Mouse (Mus musculus): ENCODE measurements around the gene Nktr.

Nktr gene

GRCm38 (mm10) chr9:121718792-121719318, at the start of gene Nktr:
TSS of gene Nktr (plus strand) at chr9:121719169.
- DNase-seq (ENCODE audit: inconsistent ontology term) = peak; percentile 99

- DNase-seq (ENCODE audit: inconsistent ontology term) = peak; percentile 68
Observed at GRCm38 (mm10) chr9:121669348-121669791, 49.6 kb upstream of the Nktr start.

- peak; percentile 27 for DNase-seq (ENCODE audit: inconsistent ontology term)
Observed at GRCm38 (mm10) chr9:121671300-121671699, 47.7 kb upstream of the Nktr start.

- peak; percentile 33 for DNase-seq (ENCODE audit: inconsistent ontology term)
Observed at GRCm38 (mm10) chr9:121672311-121672710, 46.7 kb upstream of the Nktr start.

GRCm38 (mm10) chr9:121673716-121674115, 45.3 kb upstream of the Nktr start:
- DNase-seq (ENCODE audit: inconsistent ontology term) = no peak

GRCm38 (mm10) chr9:121675011-121675410, 44.0 kb upstream of the Nktr start:
- DNase-seq (ENCODE audit: inconsistent ontology term) = no peak

- DNase-seq (ENCODE audit: inconsistent ontology term) = no peak
Observed at GRCm38 (mm10) chr9:121675556-121675955, 43.4 kb upstream of the Nktr start.

GRCm38 (mm10) chr9:121677069-121677468, 41.9 kb upstream of the Nktr start:
- no peak for DNase-seq (ENCODE audit: inconsistent ontology term)

- DNase-seq (ENCODE audit: inconsistent ontology term) = no peak
Observed at GRCm38 (mm10) chr9:121677476-121677875, 41.5 kb upstream of the Nktr start.

- peak; percentile 55 for DNase-seq (ENCODE audit: inconsistent ontology term)
Observed at GRCm38 (mm10) chr9:121679549-121679948, 39.4 kb upstream of the Nktr start.

GRCm38 (mm10) chr9:121681191-121681590, 37.8 kb upstream of the Nktr start:
- DNase-seq (ENCODE audit: inconsistent ontology term) = no peak

GRCm38 (mm10) chr9:121682037-121682680, 36.8 kb upstream of the Nktr start:
- DNase-seq (ENCODE audit: inconsistent ontology term) = no peak

GRCm38 (mm10) chr9:121684702-121685101, 34.3 kb upstream of the Nktr start:
- no peak for DNase-seq (ENCODE audit: inconsistent ontology term)

GRCm38 (mm10) chr9:121690200-121690651, 28.7 kb upstream of the Nktr start:
- DNase-seq (ENCODE audit: inconsistent ontology term) = no peak

- no peak for DNase-seq (ENCODE audit: inconsistent ontology term)
Observed at GRCm38 (mm10) chr9:121690734-121691133, 28.2 kb upstream of the Nktr start.

- no peak for DNase-seq (ENCODE audit: inconsistent ontology term)
Observed at GRCm38 (mm10) chr9:121694736-121695135, 24.2 kb upstream of the Nktr start.

- DNase-seq (ENCODE audit: inconsistent ontology term) = no peak
Observed at GRCm38 (mm10) chr9:121696626-121697025, 22.3 kb upstream of the Nktr start.

- no peak for DNase-seq (ENCODE audit: inconsistent ontology term)
Observed at GRCm38 (mm10) chr9:121697150-121698049, 21.6 kb upstream of the Nktr start.

- DNase-seq (ENCODE audit: inconsistent ontology term) = no peak
Observed at GRCm38 (mm10) chr9:121704261-121704645, 14.7 kb upstream of the Nktr start.

GRCm38 (mm10) chr9:121704646-121705625, 14.0 kb upstream of the Nktr start, which contains the start of gene Sec22c:
TSS of gene Sec22c (minus strand) at chr9:121705490.
- DNase-seq (ENCODE audit: inconsistent ontology term) = peak; percentile 92

GRCm38 (mm10) chr9:121706029-121706675, 12.8 kb upstream of the Nktr start:
- DNase-seq (ENCODE audit: inconsistent ontology term) = peak; percentile 29

All from Muller cell, postnatal 12 days (primary cell).